Mouse (Mus musculus): Measurements from ENCODE around the gene Aqp5. TPM values are rescaled to one million over a fixed set of nuclear protein-coding genes. Genes with fewer than 3 reads are reported as not detected.

The Aqp5 gene
- polyA plus RNA-seq, 1 experiment: not detected

- Histone ChIP-seq H3K27ac (ENCODE audit: control insufficient read depth, insufficient read depth, low read depth, low read length, poor library complexity) (no peak overlapping the region), H3K4me3 (replicated peaks; ENCODE audit: control insufficient read depth, low read depth, low read length) (no peak overlapping the region), H3K4me1 (ENCODE audit: control insufficient read depth, insufficient read depth, low read length) (peaks cover 2% of the 10 kb centered on the region; the same call in 1 of the 2 replicates)
- TF ChIP-seq POLR2A (IDR thresholded peaks at IDR 0.05; ENCODE audit: borderline replicate concordance, control insufficient read depth, low read depth, low read length): no peak
- no peak for TF ChIP-seq CTCF (IDR thresholded peaks at IDR 0.05; ENCODE audit: control insufficient read depth, insufficient read depth, low read length)
- WGBS: 38% methylated on average over 10 of the region's 10 CpGs
Observed at GRCm38 (mm10) chr15:99607388-99608113, 17.0 kb downstream of the Aqp5 start.

GRCm38 (mm10) chr15:99608382-99609125 is 18.0 kb downstream of the Aqp5 start:
- Histone ChIP-seq H3K4me3 (replicated peaks; ENCODE audit: control insufficient read depth, low read depth, low read length) (no peak overlapping the region), H3K4me1 (ENCODE audit: control insufficient read depth, insufficient read depth, low read length) (peaks cover 2% of the 10 kb centered on the region; the same call in 1 of the 2 replicates), H3K27ac (ENCODE audit: control insufficient read depth, insufficient read depth, low read depth, low read length, poor library complexity) (no peak overlapping the region)
- no peak for TF ChIP-seq POLR2A (IDR thresholded peaks at IDR 0.05; ENCODE audit: borderline replicate concordance, control insufficient read depth, low read depth, low read length)
- no peak for TF ChIP-seq CTCF (IDR thresholded peaks at IDR 0.05; ENCODE audit: control insufficient read depth, insufficient read depth, low read length)
- 79% methylated on average over 13 of the region's 13 CpGs for WGBS

DNA sequence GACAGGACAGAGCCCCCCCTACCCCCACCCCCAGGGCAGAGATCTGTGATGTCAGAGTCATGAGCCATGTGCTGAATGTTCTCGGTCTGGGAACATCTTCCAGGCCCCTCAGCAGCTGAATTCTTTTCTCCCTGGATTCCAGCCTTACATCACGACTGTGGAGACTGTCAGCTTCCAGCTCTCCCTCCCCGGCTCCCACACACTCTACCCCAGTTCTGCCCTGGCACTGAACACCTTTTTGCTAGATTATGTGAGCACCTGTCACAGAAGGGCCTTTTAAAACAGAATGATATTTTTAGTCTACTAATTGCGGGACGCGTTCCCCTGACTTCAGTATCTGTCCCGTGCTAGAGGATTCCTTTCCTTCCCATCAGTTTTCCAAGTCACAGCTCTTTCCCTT is 21.0 kb downstream of the Aqp5 start:
- TF ChIP-seq POLR2A (IDR thresholded peaks at IDR 0.05; ENCODE audit: borderline replicate concordance, control insufficient read depth, low read depth, low read length): no peak
- TF ChIP-seq CTCF (IDR thresholded peaks at IDR 0.05; ENCODE audit: control insufficient read depth, insufficient read depth, low read length): no peak
- Histone ChIP-seq H3K4me1 (ENCODE audit: control insufficient read depth, insufficient read depth, low read length) (peaks cover 2% of the 10 kb centered on the region; the same call in 1 of the 2 replicates), H3K4me3 (replicated peaks; ENCODE audit: control insufficient read depth, low read depth, low read length) (no peak overlapping the region), H3K27ac (ENCODE audit: control insufficient read depth, insufficient read depth, low read depth, low read length, poor library complexity) (no peak overlapping the region)
- 78% methylated on average over 7 of the region's 7 CpGs for WGBS

DNA sequence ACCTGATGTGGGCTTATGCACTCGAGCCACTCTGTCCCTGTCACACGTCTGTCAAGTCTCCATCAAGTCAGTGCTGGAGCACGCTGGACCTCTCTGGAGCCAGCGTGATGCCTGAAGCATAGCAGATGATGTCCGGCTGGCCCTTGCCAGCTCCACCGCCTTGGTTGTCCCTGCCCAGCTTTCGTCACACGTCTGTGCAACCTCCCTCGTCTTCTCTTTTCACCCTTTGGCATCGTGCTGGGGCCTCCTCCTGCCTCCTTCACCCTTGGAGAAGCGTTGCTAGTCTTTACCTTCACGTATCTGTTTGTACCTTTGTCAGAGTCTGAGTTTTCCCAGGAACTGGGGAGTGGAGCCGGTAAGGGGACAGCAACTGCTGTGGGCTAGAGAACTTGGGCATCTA is 23.7 kb downstream of the Aqp5 start:
- Histone ChIP-seq H3K4me3 (replicated peaks; ENCODE audit: control insufficient read depth, low read depth, low read length) (no peak overlapping the region), H3K4me1 (ENCODE audit: control insufficient read depth, insufficient read depth, low read length) (peaks cover 2% of the 10 kb centered on the region; the same call in 1 of the 2 replicates), H3K27ac (ENCODE audit: control insufficient read depth, insufficient read depth, low read depth, low read length, poor library complexity) (no peak overlapping the region)
- 80% methylated on average over 13 of the region's 13 CpGs for WGBS
- no peak for TF ChIP-seq CTCF (IDR thresholded peaks at IDR 0.05; ENCODE audit: control insufficient read depth, insufficient read depth, low read length)
- TF ChIP-seq POLR2A (IDR thresholded peaks at IDR 0.05; ENCODE audit: borderline replicate concordance, control insufficient read depth, low read depth, low read length): no peak

- Histone ChIP-seq H3K27ac (ENCODE audit: control insufficient read depth, insufficient read depth, low read depth, low read length, poor library complexity) (no peak overlapping the region), H3K4me1 (ENCODE audit: control insufficient read depth, insufficient read depth, low read length) (peaks cover 2% of the 10 kb centered on the region; the same call in 1 of the 2 replicates), H3K4me3 (replicated peaks; ENCODE audit: control insufficient read depth, low read depth, low read length) (no peak overlapping the region)
- 18% methylated on average over 12 of the region's 12 CpGs for WGBS
- TF ChIP-seq POLR2A (IDR thresholded peaks at IDR 0.05; ENCODE audit: borderline replicate concordance, control insufficient read depth, low read depth, low read length) (no peak), CTCF (IDR thresholded peaks at IDR 0.05; ENCODE audit: control insufficient read depth, insufficient read depth, low read length) (no peak)
Observed at GRCm38 (mm10) chr15:99614753-99615152, 24.2 kb downstream of the Aqp5 start.

DNA sequence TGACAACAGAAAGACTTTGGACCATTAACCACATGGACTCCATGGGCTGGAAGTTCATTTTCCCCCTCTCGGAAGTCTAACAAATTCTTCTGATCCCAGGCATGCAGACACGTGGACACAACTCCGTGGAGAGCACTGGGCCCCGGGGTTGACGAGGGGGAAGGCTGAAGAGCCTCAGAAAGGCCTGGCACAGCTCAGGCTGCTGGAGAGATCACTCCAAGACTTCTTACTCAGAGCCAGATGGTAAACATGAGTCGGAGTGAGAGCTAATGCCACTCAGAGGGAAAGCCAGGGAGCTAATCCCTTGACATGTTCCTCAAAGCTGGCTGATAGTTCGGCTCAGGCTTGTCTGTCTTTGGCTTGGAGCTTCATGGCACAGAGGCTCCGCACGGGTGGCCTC is 24.7 kb downstream of the Aqp5 start:
- H3K4me1 ChIP-seq (ENCODE audit: control insufficient read depth, insufficient read depth, low read length): no peaks in the 10 kb centered on the region
- 71% methylated on average over 9 of the region's 9 CpGs for WGBS

DNA sequence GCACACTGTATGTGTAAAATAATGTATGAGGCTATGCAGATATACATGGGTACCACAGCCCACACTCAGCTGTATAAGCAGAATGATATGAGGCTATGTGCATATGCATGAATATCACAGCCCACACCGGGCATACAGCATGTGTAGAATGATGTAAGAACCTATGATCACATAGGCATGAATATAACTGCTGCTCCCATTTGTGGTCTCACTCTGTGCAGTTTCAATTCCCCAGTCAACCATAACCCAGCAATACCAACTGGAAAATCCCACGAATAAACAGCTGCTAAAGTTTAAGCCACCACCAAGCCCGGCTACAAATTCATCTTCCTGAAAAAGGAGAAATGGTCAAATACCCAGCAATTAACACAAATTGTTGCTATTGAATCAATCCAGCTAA is 28.0 kb downstream of the Aqp5 start:
- no peaks in the 10 kb centered on the region for H3K4me1 ChIP-seq (ENCODE audit: control insufficient read depth, insufficient read depth, low read length)
- no peak overlapping the region for H3K4me3 ChIP-seq (replicated peaks; ENCODE audit: control insufficient read depth, low read depth, low read length)
- TF ChIP-seq CTCF (IDR thresholded peaks at IDR 0.05; ENCODE audit: control insufficient read depth, insufficient read depth, low read length) (no peak), POLR2A (IDR thresholded peaks at IDR 0.05; ENCODE audit: borderline replicate concordance, control insufficient read depth, low read depth, low read length) (no peak)
- H3K27ac ChIP-seq (ENCODE audit: control insufficient read depth, insufficient read depth, low read depth, low read length, poor library complexity): no peak overlapping the region
- WGBS: 61% methylated on average over 3 of the region's 3 CpGs

More for the DNA sequence above, 24.7 kb downstream of the Aqp5 start:
- H3K4me3 ChIP-seq (replicated peaks; ENCODE audit: control insufficient read depth, low read depth, low read length): no peak overlapping the region
- no peak overlapping the region for H3K27ac ChIP-seq (ENCODE audit: control insufficient read depth, insufficient read depth, low read depth, low read length, poor library complexity)
- TF ChIP-seq POLR2A (IDR thresholded peaks at IDR 0.05; ENCODE audit: borderline replicate concordance, control insufficient read depth, low read depth, low read length) (no peak), CTCF (IDR thresholded peaks at IDR 0.05; ENCODE audit: control insufficient read depth, insufficient read depth, low read length) (no peak)

- TF ChIP-seq POLR2A (IDR thresholded peaks at IDR 0.05; ENCODE audit: borderline replicate concordance, control insufficient read depth, low read depth, low read length): no peak
- no peak for TF ChIP-seq CTCF (IDR thresholded peaks at IDR 0.05; ENCODE audit: control insufficient read depth, insufficient read depth, low read length)
- WGBS: 92% methylated on average over 4 of the region's 4 CpGs
- Histone ChIP-seq H3K27ac (ENCODE audit: control insufficient read depth, insufficient read depth, low read depth, low read length, poor library complexity) (no peak overlapping the region), H3K4me3 (replicated peaks; ENCODE audit: control insufficient read depth, low read depth, low read length) (no peak overlapping the region), H3K4me1 (ENCODE audit: control insufficient read depth, insufficient read depth, low read length) (no peaks in the 10 kb centered on the region)
Observed at GRCm38 (mm10) chr15:99619821-99620220, 29.2 kb downstream of the Aqp5 start.

All from bone marrow, adult 2 months (tissue).